Mouse (Mus musculus): ENCODE data around the gene Foxp1. TPM values are rescaled to one million over a fixed set of nuclear protein-coding genes. Genes with fewer than 3 reads are reported as not detected.

Gene Foxp1
- total RNA-seq, 2 experiments from 2014 or later = 14.7 to 34.4 TPM

DNA sequence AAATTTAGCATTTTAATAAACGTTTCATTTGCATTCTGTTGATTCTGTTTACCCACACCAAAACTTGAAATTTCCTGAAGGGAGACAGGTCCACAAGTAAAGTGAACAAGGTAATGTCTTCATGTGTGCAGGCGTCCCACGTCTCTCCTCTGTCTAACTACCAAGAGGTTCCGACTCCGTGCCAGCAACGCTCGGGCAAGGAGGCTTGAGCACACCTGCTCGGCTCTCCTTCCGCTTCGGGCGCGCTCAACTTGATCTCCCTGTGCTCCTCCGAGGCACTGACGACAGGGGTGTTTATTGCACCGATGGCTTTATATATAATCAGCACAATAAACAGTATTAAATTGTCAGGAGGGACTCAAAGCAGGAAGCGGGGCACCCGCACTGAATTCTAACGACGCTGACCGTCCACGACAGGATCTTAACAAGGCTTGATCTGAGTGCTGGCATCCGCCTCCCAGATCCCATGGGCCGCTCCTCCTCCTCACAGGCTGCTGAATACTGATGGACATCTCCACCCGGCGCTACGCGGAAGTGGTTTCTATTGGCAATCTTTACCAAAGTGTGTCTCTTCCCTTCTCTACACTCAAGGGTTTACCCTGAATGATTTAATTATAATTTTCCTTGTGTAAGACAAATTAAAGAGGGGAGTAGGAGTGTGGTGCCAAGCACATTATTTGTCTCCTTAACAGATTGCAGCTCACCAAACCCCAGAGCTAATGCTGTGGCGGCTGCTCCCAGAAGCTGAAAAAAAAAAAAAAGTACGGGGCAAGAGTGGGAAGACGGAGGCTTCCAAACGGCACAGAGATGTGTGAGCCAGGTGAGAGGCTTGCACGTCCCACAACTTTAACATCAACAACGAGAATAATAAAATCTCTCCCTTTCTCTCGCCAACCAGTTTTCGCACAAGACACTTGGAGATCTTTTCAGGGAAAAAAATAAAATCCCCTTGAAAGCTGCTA lies 523.3 kb downstream of the Foxp1 start:
- no peak for ATAC-seq (replicated peaks; ENCODE audit: low FRiP score, poor library complexity, severe bottlenecking)

GRCm38 (mm10) chr6:98997742-98998141 lies 524.8 kb downstream of the Foxp1 start:
- ATAC-seq (replicated peaks; ENCODE audit: low FRiP score, poor library complexity, severe bottlenecking) = no peak

DNA sequence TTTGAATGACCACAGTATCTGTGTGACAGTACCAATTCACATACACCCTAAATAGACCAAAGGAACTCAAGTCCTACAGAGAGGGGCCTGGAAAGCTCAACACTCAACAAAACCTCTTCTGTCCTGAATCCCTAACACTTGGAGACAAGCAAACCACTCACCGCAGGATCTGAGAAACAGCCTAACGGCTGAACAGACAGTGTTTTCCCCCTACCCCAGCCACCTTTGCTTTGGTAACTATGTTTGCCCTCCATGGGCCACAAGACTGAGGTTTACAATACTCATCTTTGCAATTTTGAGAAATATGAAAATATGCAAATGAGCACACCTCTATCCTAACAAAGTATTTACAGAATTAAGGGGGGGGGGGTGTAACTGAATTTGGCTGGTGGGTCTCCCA lies 525.7 kb downstream of the Foxp1 start:
- ATAC-seq (replicated peaks; ENCODE audit: low FRiP score, poor library complexity, severe bottlenecking) = no peak

- no peak for ATAC-seq (replicated peaks; ENCODE audit: low FRiP score, poor library complexity, severe bottlenecking)
Observed at GRCm38 (mm10) chr6:98996346-98996745, 526.2 kb downstream of the Foxp1 start.

DNA sequence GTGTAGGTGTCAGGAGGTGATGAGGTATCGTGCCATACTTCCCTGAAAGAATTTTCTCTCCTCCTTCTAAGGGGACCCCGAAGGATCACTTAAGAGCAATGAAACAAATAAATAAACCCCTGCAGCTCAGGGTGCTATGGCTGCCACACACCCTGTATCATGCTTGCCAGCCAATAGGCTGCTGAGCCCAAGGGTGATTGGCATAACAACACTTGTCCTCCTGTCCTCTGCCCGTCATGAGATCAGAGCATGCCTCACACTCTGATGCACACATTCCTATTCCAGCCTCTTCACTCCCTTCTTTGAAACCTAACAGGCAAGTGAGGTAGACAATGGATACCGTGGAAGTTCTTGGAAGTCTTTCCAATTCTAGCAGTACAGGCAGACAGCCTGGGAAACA lies 526.8 kb downstream of the Foxp1 start:
- ATAC-seq (replicated peaks; ENCODE audit: low FRiP score, poor library complexity, severe bottlenecking) = no peak

- ATAC-seq (replicated peaks; ENCODE audit: low FRiP score, poor library complexity, severe bottlenecking) = no peak
Observed at GRCm38 (mm10) chr6:98994902-98995301, 527.6 kb downstream of the Foxp1 start.

GRCm38 (mm10) chr6:98994104-98994787 lies 528.3 kb downstream of the Foxp1 start:
- no peak for ATAC-seq (replicated peaks; ENCODE audit: low FRiP score, poor library complexity, severe bottlenecking)

DNA sequence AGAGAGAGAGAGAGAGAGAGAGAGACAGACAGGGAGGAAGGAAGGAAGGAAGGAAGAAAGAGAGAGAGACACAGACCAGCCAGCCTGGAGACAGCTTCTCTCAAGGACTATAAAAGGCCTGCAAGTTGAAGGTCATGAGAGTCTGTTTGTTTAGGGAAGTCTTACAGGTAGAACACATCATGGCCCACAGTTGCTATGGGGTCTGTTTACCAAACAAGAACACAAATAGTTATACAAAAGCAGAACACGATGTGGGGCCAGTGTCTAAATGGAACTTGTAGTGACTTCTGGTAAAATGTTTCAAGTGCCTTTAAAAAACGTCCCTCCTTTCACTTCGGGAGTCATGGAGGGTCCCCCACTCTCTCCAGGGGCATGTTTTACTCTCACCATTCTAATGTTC lies 529.3 kb downstream of the Foxp1 start:
- no peak for ATAC-seq (replicated peaks; ENCODE audit: low FRiP score, poor library complexity, severe bottlenecking)

- ATAC-seq (replicated peaks; ENCODE audit: low FRiP score, poor library complexity, severe bottlenecking) = no peak
Observed at GRCm38 (mm10) chr6:98992772-98993147, 529.8 kb downstream of the Foxp1 start.

DNA sequence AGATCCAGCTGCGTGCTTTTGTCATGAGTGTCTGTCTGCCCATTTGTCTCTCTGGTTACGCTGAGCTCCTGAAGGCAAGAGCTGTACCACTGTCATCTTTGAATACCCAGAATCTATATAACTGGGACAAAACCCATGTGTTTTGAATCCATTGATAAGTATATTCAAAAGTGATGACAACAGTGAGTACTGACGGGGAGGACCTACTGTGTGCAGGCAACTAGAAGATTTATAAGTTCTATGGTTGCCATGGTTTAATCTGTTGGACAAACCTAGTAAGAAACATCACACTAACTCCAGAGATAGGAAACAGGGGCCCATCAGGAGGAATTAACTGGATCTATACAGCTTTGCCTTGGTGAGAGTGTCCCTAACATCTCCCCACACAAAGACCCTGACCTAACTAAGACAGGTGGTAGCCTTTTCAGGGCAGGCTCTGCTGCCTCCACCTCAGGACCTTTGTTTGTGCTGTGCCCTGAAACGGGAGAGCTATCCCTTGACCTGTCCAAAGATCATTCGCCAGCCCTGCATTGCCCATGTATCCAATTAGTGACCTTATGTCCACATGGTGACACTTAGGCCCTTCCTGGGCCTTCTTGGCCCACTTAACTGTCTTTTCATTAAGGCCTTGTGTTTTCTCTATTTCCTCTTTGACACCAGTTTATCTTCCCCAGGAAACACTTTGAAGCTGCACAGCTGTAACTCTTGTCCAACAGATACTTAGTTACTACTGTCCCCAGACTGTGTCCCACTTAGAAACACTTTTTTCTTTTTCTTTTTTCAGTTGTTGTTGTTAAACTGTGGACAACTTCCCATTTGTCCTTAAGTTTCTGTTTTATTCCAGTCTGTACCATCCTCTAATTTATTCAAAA lies 530.4 kb downstream of the Foxp1 start:
- ATAC-seq (replicated peaks; ENCODE audit: low FRiP score, poor library complexity, severe bottlenecking) = no peak

DNA sequence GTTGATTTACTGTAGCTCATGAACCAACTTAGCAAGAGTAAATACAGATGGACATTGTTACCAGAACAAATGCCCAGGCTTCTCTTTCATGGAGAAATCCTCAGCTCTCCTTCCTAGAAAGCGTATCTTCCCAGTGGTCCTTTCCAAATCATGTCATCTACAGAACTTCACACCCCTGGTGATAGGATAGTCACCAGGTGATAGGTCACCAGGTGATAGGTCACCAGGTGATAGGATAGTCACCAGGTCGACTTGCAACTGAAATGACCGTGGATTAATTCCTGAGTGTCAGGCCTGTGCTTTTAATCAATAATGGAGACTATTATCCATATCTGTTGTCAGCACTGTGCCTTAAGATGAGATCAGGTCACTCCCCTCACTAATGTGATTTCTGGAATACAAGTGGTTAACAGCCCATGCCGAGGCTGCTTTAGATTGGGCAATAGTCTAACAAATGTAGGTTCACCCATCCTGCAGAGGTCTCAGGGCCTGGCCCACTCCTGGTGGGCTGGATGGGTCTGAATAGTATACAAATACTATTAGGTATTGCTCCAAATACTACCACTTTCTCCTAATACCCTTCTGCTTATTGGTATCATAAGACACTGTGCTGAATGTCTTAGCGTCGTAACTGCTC lies 534.9 kb downstream of the Foxp1 start:
- ATAC-seq (replicated peaks; ENCODE audit: low FRiP score, poor library complexity, severe bottlenecking) = no peak

DNA sequence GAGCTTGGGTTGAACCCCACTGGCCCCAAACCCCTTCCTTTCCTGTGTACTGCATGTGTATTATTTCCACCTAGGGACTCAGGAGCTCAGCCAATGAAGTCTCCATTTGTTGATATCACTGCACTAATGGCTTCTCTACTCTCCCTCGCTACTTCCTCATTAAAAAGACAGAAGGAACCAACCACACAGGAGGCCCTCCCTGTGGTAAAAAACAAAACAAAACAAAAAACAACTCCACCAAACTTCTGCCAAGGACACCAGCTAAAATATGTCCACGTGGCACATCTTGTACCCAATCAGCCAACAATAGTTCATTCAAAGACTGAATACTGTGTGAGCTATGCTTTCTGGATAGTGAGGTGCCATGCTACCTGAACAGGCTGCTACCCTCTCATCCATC lies 537.1 kb downstream of the Foxp1 start:
- no peak for ATAC-seq (replicated peaks; ENCODE audit: low FRiP score, poor library complexity, severe bottlenecking)

GRCm38 (mm10) chr6:98984626-98985025 lies 537.9 kb downstream of the Foxp1 start:
- no peak for ATAC-seq (replicated peaks; ENCODE audit: low FRiP score, poor library complexity, severe bottlenecking)

DNA sequence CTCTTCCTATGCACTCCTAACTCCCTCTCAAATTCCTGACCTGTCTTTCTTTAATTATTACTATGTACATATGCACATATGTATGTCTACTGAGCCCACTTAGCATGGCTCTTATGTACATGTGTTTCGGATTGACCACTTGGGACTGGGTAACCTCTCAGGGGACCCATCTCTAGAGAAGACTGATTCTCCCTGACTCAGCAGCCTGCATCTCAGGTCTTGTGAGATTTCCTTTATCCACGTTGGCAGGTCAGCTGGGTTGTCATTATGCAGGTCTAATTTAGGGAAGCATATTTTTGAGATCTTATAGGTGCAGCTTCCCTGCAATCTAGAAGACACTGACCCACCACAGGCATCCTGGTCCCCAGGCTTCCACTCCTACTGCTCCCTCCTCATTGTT lies 538.5 kb downstream of the Foxp1 start:
- ATAC-seq (replicated peaks; ENCODE audit: low FRiP score, poor library complexity, severe bottlenecking) = no peak

DNA sequence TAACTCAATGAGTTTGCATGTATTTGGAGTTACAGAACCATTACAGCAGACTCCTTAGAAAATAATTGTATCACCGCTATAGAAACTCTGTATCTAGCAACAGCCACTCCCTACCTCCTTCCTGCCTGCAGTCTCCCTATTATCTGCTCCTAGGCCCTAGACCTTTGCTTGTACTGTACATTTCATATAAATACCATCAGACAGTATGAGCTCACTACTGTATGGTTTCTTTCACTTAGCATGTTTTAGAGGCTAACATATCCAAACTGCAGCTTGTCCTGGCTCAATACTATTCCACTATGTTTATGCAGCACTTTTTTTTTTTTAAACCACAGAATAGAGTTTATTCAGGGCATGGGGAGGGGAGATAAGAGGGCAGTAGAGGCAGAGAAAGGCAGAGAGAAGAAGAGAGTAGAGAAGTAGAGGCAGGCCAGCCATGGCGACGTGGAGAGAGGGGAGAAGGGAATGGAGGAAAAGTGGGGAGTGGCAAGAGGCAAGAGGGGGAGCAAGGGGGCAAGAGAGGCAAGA lies 539.1 kb downstream of the Foxp1 start:
- no peak for ATAC-seq (replicated peaks; ENCODE audit: low FRiP score, poor library complexity, severe bottlenecking)

DNA sequence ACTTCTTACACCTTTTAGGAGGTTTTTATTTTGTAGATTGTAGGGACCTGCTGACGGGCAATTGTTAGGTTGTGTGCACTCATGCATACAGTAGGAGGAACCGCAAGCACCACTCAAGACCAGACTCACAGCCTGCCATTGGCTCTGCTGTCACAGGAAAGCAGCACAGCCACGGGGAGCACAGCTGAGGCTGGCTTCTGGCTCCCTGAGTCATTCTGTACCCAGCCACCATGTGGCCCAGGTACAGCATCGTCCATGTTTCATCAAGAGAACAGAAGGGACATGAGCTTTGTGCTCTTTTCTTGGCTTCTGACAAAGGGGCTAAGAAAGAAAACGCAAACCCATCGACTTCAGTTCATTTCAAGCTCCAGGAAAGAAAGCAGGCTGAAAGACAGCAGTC lies 541.3 kb downstream of the Foxp1 start:
- ATAC-seq (replicated peaks; ENCODE audit: low FRiP score, poor library complexity, severe bottlenecking) = no peak

DNA sequence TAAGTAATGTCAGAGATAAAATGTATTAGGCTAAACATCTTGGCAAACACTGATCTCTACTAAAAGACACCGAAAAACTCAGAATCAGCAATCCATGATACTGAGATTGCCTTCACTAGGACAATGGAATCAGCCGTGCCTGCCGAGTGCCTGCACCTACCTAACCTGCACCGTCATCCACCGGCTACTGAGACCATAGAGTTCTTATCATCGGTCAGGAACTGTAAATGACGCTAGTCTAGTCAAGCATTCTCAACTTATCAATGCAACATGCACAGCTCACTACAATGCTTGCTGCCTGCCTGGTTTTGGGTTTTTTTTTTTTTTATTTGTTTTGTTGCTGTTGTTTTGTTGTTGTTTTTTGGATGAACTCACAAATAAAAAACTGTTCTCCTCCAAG lies 542.1 kb downstream of the Foxp1 start:
- no peak for ATAC-seq (replicated peaks; ENCODE audit: low FRiP score, poor library complexity, severe bottlenecking)

DNA sequence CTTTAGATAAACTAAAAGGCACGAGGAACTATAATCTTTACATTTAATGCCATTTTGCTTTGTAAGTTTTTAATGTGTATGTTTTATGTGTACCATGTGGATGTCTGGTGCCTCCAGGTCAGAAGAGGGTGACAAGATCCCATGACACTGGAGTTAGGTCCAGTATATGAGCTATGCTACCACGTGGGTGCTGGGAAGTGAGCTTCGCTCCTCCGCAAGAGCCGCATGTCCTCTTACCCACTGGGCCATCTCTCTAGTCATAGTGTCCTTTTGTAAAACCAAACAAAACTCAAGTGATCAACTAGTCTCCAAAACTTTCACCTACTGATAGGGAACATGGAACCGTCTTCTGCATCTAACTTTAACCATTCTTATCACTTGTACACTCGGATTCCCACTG lies 542.5 kb downstream of the Foxp1 start:
- ATAC-seq (replicated peaks; ENCODE audit: low FRiP score, poor library complexity, severe bottlenecking) = no peak

DNA sequence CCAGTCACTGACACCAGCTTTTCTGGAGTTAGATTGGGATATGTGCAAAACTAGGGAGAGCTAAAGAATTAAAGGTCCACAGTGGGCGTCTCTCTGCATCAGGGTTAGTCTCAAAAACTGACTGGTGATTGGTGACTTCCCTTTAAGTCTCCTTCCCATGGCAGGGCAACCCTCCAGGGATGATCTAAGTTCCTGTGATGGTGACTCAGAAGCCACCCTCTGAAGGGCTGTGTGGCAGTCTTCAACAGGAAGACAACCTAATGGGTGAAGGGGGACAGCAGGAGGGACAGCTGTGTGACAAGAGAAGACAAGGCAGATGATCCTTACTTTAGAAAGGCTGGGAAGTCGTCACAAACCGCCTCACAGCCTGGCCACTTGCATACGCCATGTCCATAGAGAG lies 544.7 kb downstream of the Foxp1 start:
- no peak for ATAC-seq (replicated peaks; ENCODE audit: low FRiP score, poor library complexity, severe bottlenecking)

DNA sequence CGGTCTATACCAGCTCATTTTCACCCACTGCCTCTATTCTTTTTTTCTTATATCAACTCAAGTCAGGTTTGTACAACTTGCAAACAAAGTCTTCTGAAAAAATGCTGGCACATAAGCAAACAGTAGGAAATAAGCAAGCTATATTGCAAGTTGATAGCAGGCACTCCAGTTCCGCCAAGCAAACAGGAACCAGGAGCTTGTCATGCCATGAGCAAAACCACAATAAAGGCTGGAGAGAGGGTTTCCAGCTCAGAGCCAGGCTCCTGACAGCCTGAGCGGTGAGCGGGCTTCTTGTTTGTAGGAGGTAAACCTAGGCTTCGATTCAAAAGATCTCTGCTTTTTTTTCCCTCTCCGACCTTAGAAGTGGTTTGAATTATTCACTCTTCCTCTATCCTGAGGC lies 546.6 kb downstream of the Foxp1 start:
- ATAC-seq (replicated peaks; ENCODE audit: low FRiP score, poor library complexity, severe bottlenecking) = no peak
